Mouse (Mus musculus) embryonic facial prominence, embryonic 15.5 days (tissue): ENCODE data around the gene Cdk2ap1. TPM values are rescaled to one million over a fixed set of nuclear protein-coding genes. Genes with fewer than 3 reads are reported as not detected.
"Not testable (repeated sequence)": the region's sequence is repeated elsewhere in the genome, so short reads cannot be mapped to it uniquely, and the experiment has no call there.

Experiments used
- ATAC-seq: fragments of 200-750 bp; cut with Nextera tagmentation; 2 replicates; pipeline ENCODE4 v1.8.0; 2017; ENCODE audit warnings: low read depth, moderate TSS enrichment; ENCODE audit not compliant: insufficient number of reproducible peaks, low FRiP score, low TSS enrichment
- H3K27ac ChIP-seq: fragments of 300-500 bp; sonication (generic); replicated peaks from 2 replicates; pipeline ENCODE4 v1.5.1; 2015; ENCODE audit warnings: mild to moderate bottlenecking, inconsistent platforms
- H3K27me3 ChIP-seq: fragments of 300-500 bp; sonication (generic); 2 replicates; pipeline ENCODE4 v1.6.1; 2015; ENCODE audit warnings: inconsistent platforms
- H3K36me3 ChIP-seq: fragments of 300-500 bp; sonication (generic); 2 replicates; pipeline ENCODE4 v1.6.1; 2015; ENCODE audit warnings: mild to moderate bottlenecking, inconsistent platforms
- H3K4me1 ChIP-seq: fragments of 300-500 bp; sonication (generic); 2 replicates; pipeline ENCODE4 v1.6.1; 2015; ENCODE audit warnings: inconsistent platforms
- H3K4me2 ChIP-seq: fragments of 300-500 bp; sonication (generic); replicated peaks from 2 replicates; pipeline ENCODE4 v1.6.1; 2015; ENCODE audit warnings: mild to moderate bottlenecking, inconsistent platforms
- H3K4me3 ChIP-seq: fragments of 300-500 bp; sonication (generic); replicated peaks from 2 replicates; pipeline ENCODE4 v1.5.1; 2015; ENCODE audit warnings: mild to moderate bottlenecking, inconsistent platforms
- H3K9ac ChIP-seq: fragments of 300-500 bp; sonication (generic); 2 replicates; pipeline ENCODE4 v1.6.1; 2015; ENCODE audit warnings: inconsistent platforms
- H3K9me3 ChIP-seq: fragments of 300-500 bp; sonication (generic); replicated peaks from 2 replicates; pipeline ENCODE4 v1.6.1; 2016; ENCODE audit warnings: inconsistent platforms
- WGBS: fragments of 180-500 bp; shearing (Covaris S2); methylation state at CpG from one replicate; pipeline ENCODE4 v1.1.7; 2015; 5-methylcytosine and 5-hydroxymethylcytosine counted together
- polyA plus RNA-seq: library from polyadenylated mRNA; unstranded; fragments of >200 nt; fragmentation: Nextera tagmentation; extraction: Ambion mirVana; gene quantifications from 2 replicates; pipeline ENCODE4 v1.2.1, GENCODE M21; 2015

Gene Cdk2ap1
- polyA plus RNA-seq, 1 experiment from 2014 or later, result 48.7 TPM

DNA sequence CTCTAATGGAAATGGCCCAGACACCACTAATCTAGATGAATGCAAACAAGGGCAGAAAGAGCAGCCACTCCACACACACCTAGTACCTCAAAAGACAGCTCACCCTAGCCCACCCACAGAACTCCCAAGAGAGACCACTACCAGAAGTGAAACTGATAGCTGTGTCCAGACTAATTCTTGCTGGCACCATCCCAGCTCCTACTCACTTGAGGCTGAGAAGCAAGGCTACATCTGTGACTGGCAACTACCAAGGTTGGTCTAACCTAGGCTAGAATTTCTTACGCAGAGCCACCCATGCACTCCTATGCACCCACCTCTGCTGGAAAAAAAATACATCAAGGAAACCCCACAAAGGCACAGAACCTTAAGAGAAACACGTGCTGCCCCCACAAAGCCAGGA, 12.5 kb downstream of the Cdk2ap1 start:
- no peak for ATAC-seq
- no peaks in the 10 kb centered on the region for H3K9me3 ChIP-seq
- H3K9ac ChIP-seq, result no peak overlapping the region
- H3K27ac ChIP-seq, result peak overlapping the region; percentile 98; the same call in 1 of the 2 replicates
- peaks cover 28% of the 10 kb centered on the region for H3K36me3 ChIP-seq
- H3K4me1 ChIP-seq, result peaks cover 27% of the 10 kb centered on the region
- no peaks in the 10 kb centered on the region for H3K27me3 ChIP-seq
- 69% methylated on average over 2 of the region's 2 CpGs for WGBS
- no peak overlapping the region for H3K4me3 ChIP-seq
- peak overlapping the region; percentile 89; the same call in 1 of the 2 replicates for H3K4me2 ChIP-seq

- no peak overlapping the region for H3K27ac ChIP-seq
- H3K36me3 ChIP-seq, result peaks cover 39% of the 10 kb centered on the region
- H3K4me1 ChIP-seq, result peaks cover 27% of the 10 kb centered on the region
- H3K4me3 ChIP-seq, result no peak overlapping the region
- no peak overlapping the region for H3K4me2 ChIP-seq
- H3K27me3 ChIP-seq, result no peaks in the 10 kb centered on the region
- no peak overlapping the region for H3K9ac ChIP-seq
- no peaks in the 10 kb centered on the region for H3K9me3 ChIP-seq
- WGBS, result 92% methylated on average over 17 of the region's 17 CpGs
- ATAC-seq, result no peak
These were observed 13.7 kb downstream of the Cdk2ap1 start for GRCm38 (mm10) chr5:124349196-124349595.

- WGBS, result 72% methylated on average over 8 of the region's 8 CpGs
- Histone ChIP-seq H3K9me3 (no peaks in the 10 kb centered on the region), H3K27ac (no peak overlapping the region), H3K9ac (no peak overlapping the region), H3K4me2 (no peak overlapping the region), H3K27me3 (no peaks in the 10 kb centered on the region), H3K4me1 (peaks cover 21% of the 10 kb centered on the region), H3K36me3 (peaks cover 24% of the 10 kb centered on the region), H3K4me3 (no peak overlapping the region)
- ATAC-seq, result no peak
These were observed 20.0 kb downstream of the Cdk2ap1 start for GRCm38 (mm10) chr5:124342897-124343296.

GRCm38 (mm10) chr5:124341753-124342339, 21.0 kb downstream of the Cdk2ap1 start:
- H3K9me3 ChIP-seq, H3K27ac ChIP-seq, H3K9ac ChIP-seq, H3K4me3 ChIP-seq, ATAC-seq, H3K4me2 ChIP-seq, H3K27me3 ChIP-seq: not testable (repeated sequence)
- WGBS, result 57% methylated on average over 6 of the region's 6 CpGs
- peaks cover 21% of the 10 kb centered on the region for H3K4me1 ChIP-seq
- H3K36me3 ChIP-seq, result peaks cover 21% of the 10 kb centered on the region

DNA sequence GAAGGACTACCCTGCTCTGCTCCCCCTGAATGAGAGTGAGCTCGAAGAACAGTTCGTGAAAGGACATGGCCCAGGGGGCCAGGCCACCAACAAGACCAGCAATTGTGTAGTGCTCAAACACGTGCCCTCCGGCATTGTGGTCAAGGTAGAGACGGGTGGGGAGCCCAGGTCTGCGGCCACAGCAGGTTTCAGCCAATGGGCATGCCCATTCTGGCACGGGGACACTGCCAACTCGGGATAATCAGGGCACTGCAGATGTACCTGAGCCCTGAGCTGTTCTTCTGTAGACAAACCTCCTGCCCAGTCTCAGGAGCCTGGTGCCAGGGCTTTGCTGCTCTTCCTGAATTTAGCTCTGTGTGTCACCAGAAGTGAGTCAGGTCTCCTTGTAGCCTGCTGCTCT, 24.1 kb downstream of the Cdk2ap1 start:
- no peak overlapping the region for H3K4me2 ChIP-seq

DNA sequence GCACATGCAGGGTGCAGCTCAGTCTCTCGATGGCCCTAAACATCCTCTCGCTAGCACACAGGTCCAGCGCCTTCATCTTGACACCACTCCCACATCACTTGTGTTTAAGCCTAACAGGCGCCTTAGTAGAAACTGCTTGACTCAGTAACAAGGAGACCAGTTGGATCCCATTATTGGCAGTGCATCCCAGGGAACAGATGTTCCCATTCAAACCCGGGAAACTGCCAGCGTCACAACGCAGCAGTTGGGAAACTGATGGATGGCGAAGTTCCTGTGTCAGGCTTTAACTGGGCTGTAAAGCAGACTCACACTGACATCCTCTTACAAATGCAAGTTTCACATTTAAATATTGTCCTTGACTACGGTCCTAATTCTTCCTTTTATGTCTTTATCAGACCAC, 25.0 kb downstream of the Cdk2ap1 start:
- H3K27ac ChIP-seq, result 0 out of 2 replicates have a peak overlapping the region, but pooled peaks have one; percentile 34
- no peaks in the 10 kb centered on the region for H3K27me3 ChIP-seq
- no peaks in the 10 kb centered on the region for H3K9me3 ChIP-seq
- H3K4me1 ChIP-seq, result peaks cover 25% of the 10 kb centered on the region
- H3K4me3 ChIP-seq, result no peak overlapping the region
- H3K36me3 ChIP-seq, result no peaks in the 10 kb centered on the region
- no peak overlapping the region for H3K4me2 ChIP-seq
- H3K9ac ChIP-seq, result no peak overlapping the region
- WGBS, result 40% methylated on average over 9 of the region's 9 CpGs
- ATAC-seq, result no peak

More for the DNA sequence above, 24.1 kb downstream of the Cdk2ap1 start:
- no peaks in the 10 kb centered on the region for H3K36me3 ChIP-seq
- no peaks in the 10 kb centered on the region for H3K27me3 ChIP-seq
- no peaks in the 10 kb centered on the region for H3K9me3 ChIP-seq
- peaks cover 25% of the 10 kb centered on the region for H3K4me1 ChIP-seq
- no peak overlapping the region for H3K9ac ChIP-seq
- ATAC-seq, result no peak
- 80% methylated on average over 8 of the region's 8 CpGs for WGBS
- H3K27ac ChIP-seq, result peak overlapping the region; percentile 61
- no peak overlapping the region for H3K4me3 ChIP-seq

GRCm38 (mm10) chr5:124337103-124337502, 25.8 kb downstream of the Cdk2ap1 start:
- no peak for ATAC-seq

DNA sequence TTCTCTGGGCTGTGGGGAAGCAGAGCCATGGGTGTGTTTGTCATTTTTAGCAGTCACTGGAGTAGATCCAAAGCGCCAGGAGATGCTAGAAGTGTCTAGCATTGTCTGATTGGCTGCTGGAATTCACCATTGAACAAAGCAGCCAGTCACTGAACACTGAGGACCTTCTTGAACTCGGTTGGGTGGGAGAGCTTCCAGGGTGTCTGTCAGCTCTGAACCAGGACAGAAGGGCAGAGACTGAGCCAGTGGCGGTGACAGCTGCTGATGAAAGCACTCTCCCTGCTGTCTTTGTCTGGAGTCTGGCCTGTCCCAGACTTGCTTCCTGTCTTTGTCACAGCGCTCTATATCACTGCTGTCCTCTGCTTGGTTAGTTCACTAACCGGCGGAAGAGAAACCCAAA, 28.5 kb downstream of the Cdk2ap1 start:
- Histone ChIP-seq H3K27me3 (no peaks in the 10 kb centered on the region), H3K36me3 (no peaks in the 10 kb centered on the region), H3K9me3 (no peaks in the 10 kb centered on the region), H3K27ac (peak overlapping the region; percentile 68), H3K4me3 (no peak overlapping the region), H3K9ac (no peak overlapping the region), H3K4me1 (peaks cover 16% of the 10 kb centered on the region), H3K4me2 (no peak overlapping the region)
- ATAC-seq, result peak; percentile 56; the same call in 1 of the 2 replicates
- 45% methylated on average over 6 of the region's 6 CpGs for WGBS

More at GRCm38 (mm10) chr5:124337103-124337502, 25.8 kb downstream of the Cdk2ap1 start:
- Histone ChIP-seq H3K4me3 (no peak overlapping the region), H3K4me2 (no peak overlapping the region), H3K4me1 (peaks cover 25% of the 10 kb centered on the region), H3K9me3 (no peaks in the 10 kb centered on the region), H3K27me3 (no peaks in the 10 kb centered on the region), H3K9ac (no peak overlapping the region), H3K36me3 (no peaks in the 10 kb centered on the region), H3K27ac (no peak overlapping the region)
- WGBS, result 85% methylated on average over 9 of the region's 9 CpGs

DNA sequence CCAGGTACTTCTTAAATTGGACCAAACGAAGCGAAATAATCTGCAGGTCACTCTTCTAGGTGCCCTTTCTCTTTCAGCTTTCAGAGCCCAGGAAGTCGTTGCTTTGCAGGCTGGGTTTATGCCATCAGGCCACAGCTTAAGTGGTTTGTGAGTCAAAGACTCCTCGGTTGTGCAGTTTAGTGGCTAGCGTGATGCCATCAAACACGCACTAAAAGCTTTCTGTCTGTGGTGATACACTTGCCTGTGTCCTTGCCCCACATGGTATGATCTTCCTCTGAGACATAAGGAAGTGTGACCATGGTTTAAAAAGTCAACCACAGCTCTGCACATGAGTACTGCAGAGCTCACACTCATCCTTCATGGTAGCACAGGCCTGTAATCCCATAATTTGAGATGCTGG, 32.8 kb downstream of the Cdk2ap1 start:
- Histone ChIP-seq H3K27me3 (no peaks in the 10 kb centered on the region), H3K9ac (no peak overlapping the region), H3K4me3 (no peak overlapping the region), H3K4me2 (no peak overlapping the region), H3K4me1 (peaks cover 19% of the 10 kb centered on the region), H3K36me3 (no peaks in the 10 kb centered on the region), H3K9me3 (no peaks in the 10 kb centered on the region), H3K27ac (no peak overlapping the region)
- no peak for ATAC-seq
- 89% methylated on average over 6 of the region's 6 CpGs for WGBS

- peak within 1 kb of the TSS; percentile 97 for H3K27ac ChIP-seq
- no peaks in the 10 kb centered on the region for H3K27me3 ChIP-seq
- peak; percentile 98 for ATAC-seq
- H3K9me3 ChIP-seq, result no peaks in the 10 kb centered on the region
- under 1% methylated on average over 72 of the region's 72 CpGs for WGBS
- peaks cover 16% of the 10 kb centered on the region for H3K4me1 ChIP-seq
- H3K36me3 ChIP-seq, result 0 out of 2 replicates have a peak, but pooled peaks cover 2% of the 10 kb centered on the region
- peak within 1 kb of the TSS; percentile 76 for H3K4me2 ChIP-seq
- peak within 1 kb of the TSS; percentile 54 for H3K9ac ChIP-seq
- H3K4me3 ChIP-seq, result peak within 1 kb of the TSS; percentile 69
These were observed 35.1 kb downstream of the Cdk2ap1 start, which contains the start of the genes Mphosph9 and 2810006K23Rik for GRCm38 (mm10) chr5:124327510-124328364. Mphosph9 (minus strand) TSS chr5:124327972. 2810006K23Rik (plus strand) TSS chr5:124328089.

GRCm38 (mm10) chr5:124326829-124327228, 36.1 kb downstream of the Cdk2ap1 start:
- no peaks in the 10 kb centered on the region for H3K27me3 ChIP-seq
- WGBS, result 6% methylated on average over 8 of the region's 8 CpGs
- peaks cover 16% of the 10 kb centered on the region for H3K4me1 ChIP-seq
- peak overlapping the region; percentile 68 for H3K4me2 ChIP-seq
- peak overlapping the region; percentile 33 for H3K9ac ChIP-seq
- H3K36me3 ChIP-seq, result 0 out of 2 replicates have a peak, but pooled peaks cover 2% of the 10 kb centered on the region
- peak overlapping the region; percentile 69 for H3K4me3 ChIP-seq
- no peak for ATAC-seq
- peak overlapping the region; percentile 97 for H3K27ac ChIP-seq
- H3K9me3 ChIP-seq, result no peaks in the 10 kb centered on the region
